Comparison of ENCODE assay signal across 12 mouse cellular contexts in genomic region chr11:90196521-90197215, GRCm38 (mm10). TPM values are rescaled to one million over a fixed set of nuclear protein-coding genes. Genes with fewer than 3 reads are reported as not detected.
DNase-seq lines count a peak whose midpoint lies in the region; ATAC-seq and TF ChIP-seq lines count a peak whose summit lies in the region.
"Had no signal": no experiment of that assay in that cellular context is flagged by ENCODE, and none has a peak within 500 bp of the region (broad histone marks: within the 10 kb centered on the region; RNA-seq: fewer than 3 reads in every experiment).

No protein-coding gene starts in this region.

- no peaks in the 10 kb centered on the region for H3K9me3 ChIP-seq in intestine, postnatal 0 days (ENCODE audit: control insufficient read depth)
- H3K9me3 ChIP-seq: midbrain, embryonic 15.5 days had no signal

- H3K4me2 ChIP-seq in intestine, postnatal 0 days (replicated peaks; ENCODE audit: low read depth), result peak overlapping the region; percentile 41
- H3K4me2 ChIP-seq: midbrain, embryonic 15.5 days had no signal

- peak; percentile 49; the same call in 1 of the 2 replicates for ATAC-seq in intestine, postnatal 0 days
- ATAC-seq: forebrain, postnatal 0 days; midbrain, embryonic 15.5 days had no signal

- H3K36me3 ChIP-seq in intestine, postnatal 0 days (ENCODE audit: control insufficient read depth, insufficient read depth), result no peaks in the 10 kb centered on the region
- H3K36me3 ChIP-seq: midbrain, embryonic 15.5 days had no signal

- DNase-seq in layer of hippocampus, adult 2 months (ENCODE audit: low spot score in 2 of 2), result peak in 1 of 2 experiments; percentile 9
- no peak for DNase-seq in layer of hippocampus, postnatal 36 days
- peak; percentile 91 for DNase-seq in 416B (ENCODE audit: low read depth)
- DNase-seq in MN1 (ENCODE audit: low spot score), result peak; percentile 34
- no peak for DNase-seq in cerebellum, postnatal 14 days
- no peak for DNase-seq in embryo, embryonic 10 days (ENCODE audit: low spot score)
- DNase-seq: forebrain, postnatal 0 days; gastrocnemius, postnatal 25 days; heart, postnatal 14 days; thymus, adult 2 months had no signal

- no peak overlapping the region for H3K4me3 ChIP-seq in layer of hippocampus, adult 2 months
- H3K4me3 ChIP-seq in intestine, postnatal 0 days (ENCODE audit: low read depth, low read length), result no peak overlapping the region
- H3K4me3 ChIP-seq: midbrain, embryonic 15.5 days had no signal

- H3K4me1 ChIP-seq in intestine, postnatal 0 days (replicated peaks; ENCODE audit: control insufficient read depth, insufficient read depth, low read length), result no peaks in the 10 kb centered on the region
- H3K4me1 ChIP-seq: midbrain, embryonic 15.5 days had no signal

- WGBS in intestine, postnatal 0 days, result 39% methylated on average over 12 of the region's 12 CpGs

- no peak overlapping the region for H3K9ac ChIP-seq in intestine, postnatal 0 days (ENCODE audit: low read depth, low read length)
- H3K9ac ChIP-seq: forebrain, postnatal 0 days; midbrain, embryonic 15.5 days had no signal

- TF ChIP-seq CTCF in layer of hippocampus, adult 2 months (conservative IDR thresholded peaks at IDR 0.05), result no peak
- TF ChIP-seq CTCF in intestine, postnatal 0 days (IDR thresholded peaks at IDR 0.05; ENCODE audit: low read depth), result no peak

- H3K27ac ChIP-seq in layer of hippocampus, adult 2 months, result peak overlapping the region; percentile 18; the same call in 1 of the 2 replicates
- H3K27ac ChIP-seq in intestine, postnatal 0 days (ENCODE audit: low read depth, low read length), result peak overlapping the region; percentile 46
- H3K27ac ChIP-seq: midbrain, embryonic 15.5 days had no signal

- H3K27me3 ChIP-seq in intestine, postnatal 0 days (replicated peaks; ENCODE audit: control insufficient read depth, insufficient read depth, low read length), result no peaks in the 10 kb centered on the region
- H3K27me3 ChIP-seq: midbrain, embryonic 15.5 days had no signal

RNA-seq across cellular contexts. Expression of gene Gm45716, which starts 9.2 kb away (rescaled TPM):
- total RNA-seq in layer of hippocampus, adult 2 months (2021), result 1 to 10 TPM; 6.9 to 8.1 TPM
- 1 to 10 TPM; 7.1 to 7.8 TPM for total RNA-seq in layer of hippocampus, postnatal 36 days (2021)
- 23.9 and 25.4 TPM in 2 replicates for polyA plus RNA-seq in intestine, postnatal 0 days (2015; fragmentation: Nextera tagmentation; extraction: Ambion mirVana)

RNA-seq across cellular contexts. Expression of gene Mmd, which starts 52.6 kb away (rescaled TPM):
- 100 to 1,000 TPM; 364 to 381 TPM for total RNA-seq in layer of hippocampus, adult 2 months (2021)
- 100 to 1,000 TPM; 370 to 409 TPM for total RNA-seq in layer of hippocampus, postnatal 36 days (2021)
- 36.5 and 38.5 TPM in 2 replicates for polyA plus RNA-seq in intestine, postnatal 0 days (2015; fragmentation: Nextera tagmentation; extraction: Ambion mirVana)

Comparison
In these comparisons a context has a peak if more than half of its experiments do, and no peak if none do; other contexts are left out.
1. DNase-seq: peak in 416B (single experiment) and MN1 (single experiment); none in layer of hippocampus, postnatal 36 days (0 of 2), cerebellum, postnatal 14 days (0 of 2) and embryo, embryonic 10 days (single experiment).